Mouse (Mus musculus): Measurements from ENCODE around the gene Defb42. TPM values are rescaled to one million over a fixed set of nuclear protein-coding genes. Genes with fewer than 3 reads are reported as not detected.

Gene Defb42
- not detected in 2 replicates for polyA plus RNA-seq (2012)

- TF ChIP-seq GATA1 (IDR thresholded peaks at IDR 0.05; ENCODE audit: low read length) (no peak), TAL1 (IDR thresholded peaks at IDR 0.05; ENCODE audit: low read length) (no peak)
- H3K9me3 ChIP-seq (ENCODE audit: control insufficient read depth, low read length): no peaks in the 10 kb centered on the region
- H3K27me3 ChIP-seq (ENCODE audit: control insufficient read depth): peaks cover under 1% of the 10 kb centered on the region
- H3K4me3 ChIP-seq (replicated peaks): no peak within 1 kb of the TSS
- H3K36me3 ChIP-seq (ENCODE audit: control insufficient read depth): no peaks in the 10 kb centered on the region
- H3K4me1 ChIP-seq (ENCODE audit: control insufficient read depth): peaks cover 3% of the 10 kb centered on the region; the same call in 1 of the 2 replicates
These were observed at the start of gene Defb42 for GRCm38 (mm10) chr14:63046691-63047090. Defb42 (plus strand) TSS chr14:63046991.

GRCm38 (mm10) chr14:62997777-62998176 is 49.0 kb upstream of the Defb42 start, which contains the start of gene Defb47:
Defb47 (plus strand) TSS chr14:62998077.
- no peaks in the 10 kb centered on the region for H3K36me3 ChIP-seq (ENCODE audit: control insufficient read depth)
- no peak within 1 kb of the TSS for H3K4me3 ChIP-seq (replicated peaks)
- TF ChIP-seq GATA1 (IDR thresholded peaks at IDR 0.05; ENCODE audit: low read length) (no peak), TAL1 (IDR thresholded peaks at IDR 0.05; ENCODE audit: low read length) (no peak)
- H3K27me3 ChIP-seq (ENCODE audit: control insufficient read depth): no peaks in the 10 kb centered on the region
- no peaks in the 10 kb centered on the region for H3K4me1 ChIP-seq (ENCODE audit: control insufficient read depth)
- no peaks in the 10 kb centered on the region for H3K9me3 ChIP-seq (ENCODE audit: control insufficient read depth, low read length)

GRCm38 (mm10) chr14:62998977-62999376 is 47.8 kb upstream of the Defb42 start:
- Histone ChIP-seq H3K9me3 (ENCODE audit: control insufficient read depth, low read length) (no peaks in the 10 kb centered on the region), H3K27me3 (ENCODE audit: control insufficient read depth) (no peaks in the 10 kb centered on the region), H3K4me3 (replicated peaks) (no peak overlapping the region), H3K36me3 (ENCODE audit: control insufficient read depth) (no peaks in the 10 kb centered on the region), H3K4me1 (ENCODE audit: control insufficient read depth) (no peaks in the 10 kb centered on the region)
- TF ChIP-seq GATA1 (IDR thresholded peaks at IDR 0.05; ENCODE audit: low read length): no peak
- TF ChIP-seq TAL1 (IDR thresholded peaks at IDR 0.05; ENCODE audit: low read length): no peak

- Histone ChIP-seq H3K36me3 (ENCODE audit: control insufficient read depth) (no peaks in the 10 kb centered on the region), H3K4me1 (ENCODE audit: control insufficient read depth) (no peaks in the 10 kb centered on the region), H3K4me3 (replicated peaks) (no peak overlapping the region), H3K9me3 (ENCODE audit: control insufficient read depth, low read length) (no peaks in the 10 kb centered on the region), H3K27me3 (ENCODE audit: control insufficient read depth) (no peaks in the 10 kb centered on the region)
- TF ChIP-seq GATA1 (IDR thresholded peaks at IDR 0.05; ENCODE audit: low read length): no peak
- no peak for TF ChIP-seq TAL1 (IDR thresholded peaks at IDR 0.05; ENCODE audit: low read length)
These were observed 44.2 kb upstream of the Defb42 start for GRCm38 (mm10) chr14:63002588-63002987.

- H3K36me3 ChIP-seq (ENCODE audit: control insufficient read depth): no peaks in the 10 kb centered on the region
- no peaks in the 10 kb centered on the region for H3K4me1 ChIP-seq (ENCODE audit: control insufficient read depth)
- H3K4me3 ChIP-seq (replicated peaks): no peak within 1 kb of the TSS
- H3K27me3 ChIP-seq (ENCODE audit: control insufficient read depth): no peaks in the 10 kb centered on the region
- H3K9me3 ChIP-seq (ENCODE audit: control insufficient read depth, low read length): peaks cover 3% of the 10 kb centered on the region
- TF ChIP-seq GATA1 (IDR thresholded peaks at IDR 0.05; ENCODE audit: low read length): no peak
- no peak for TF ChIP-seq TAL1 (IDR thresholded peaks at IDR 0.05; ENCODE audit: low read length)
These were observed 35.3 kb upstream of the Defb42 start, which contains the start of gene Defb43 for GRCm38 (mm10) chr14:63011471-63011870. Defb43 (plus strand) TSS chr14:63011771.

GRCm38 (mm10) chr14:63013082-63013481 is 33.7 kb upstream of the Defb42 start:
- H3K36me3 ChIP-seq (ENCODE audit: control insufficient read depth): no peaks in the 10 kb centered on the region
- peaks cover 3% of the 10 kb centered on the region for H3K9me3 ChIP-seq (ENCODE audit: control insufficient read depth, low read length)
- TF ChIP-seq TAL1 (IDR thresholded peaks at IDR 0.05; ENCODE audit: low read length): no peak
- no peak for TF ChIP-seq GATA1 (IDR thresholded peaks at IDR 0.05; ENCODE audit: low read length)
- H3K4me1 ChIP-seq (ENCODE audit: control insufficient read depth): no peaks in the 10 kb centered on the region
- no peaks in the 10 kb centered on the region for H3K27me3 ChIP-seq (ENCODE audit: control insufficient read depth)
- H3K4me3 ChIP-seq (replicated peaks): no peak overlapping the region

- no peaks in the 10 kb centered on the region for H3K27me3 ChIP-seq (ENCODE audit: control insufficient read depth)
- peaks cover 3% of the 10 kb centered on the region for H3K9me3 ChIP-seq (ENCODE audit: control insufficient read depth, low read length)
- H3K4me3 ChIP-seq (replicated peaks): no peak overlapping the region
These were observed 32.1 kb upstream of the Defb42 start for GRCm38 (mm10) chr14:63014667-63015066.

GRCm38 (mm10) chr14:63020524-63021156 is 26.2 kb upstream of the Defb42 start:
- no peak for TF ChIP-seq GATA1 (IDR thresholded peaks at IDR 0.05; ENCODE audit: low read length)
- TF ChIP-seq TAL1 (IDR thresholded peaks at IDR 0.05; ENCODE audit: low read length): no peak
- H3K36me3 ChIP-seq (ENCODE audit: control insufficient read depth): no peaks in the 10 kb centered on the region
- no peak overlapping the region for H3K4me3 ChIP-seq (replicated peaks)
- no peaks in the 10 kb centered on the region for H3K4me1 ChIP-seq (ENCODE audit: control insufficient read depth)
- no peaks in the 10 kb centered on the region for H3K9me3 ChIP-seq (ENCODE audit: control insufficient read depth, low read length)
- H3K27me3 ChIP-seq (ENCODE audit: control insufficient read depth): no peaks in the 10 kb centered on the region

More at GRCm38 (mm10) chr14:63014667-63015066, 32.1 kb upstream of the Defb42 start:
- Histone ChIP-seq H3K4me1 (ENCODE audit: control insufficient read depth) (no peaks in the 10 kb centered on the region), H3K36me3 (ENCODE audit: control insufficient read depth) (no peaks in the 10 kb centered on the region)
- no peak for TF ChIP-seq TAL1 (IDR thresholded peaks at IDR 0.05; ENCODE audit: low read length)
- TF ChIP-seq GATA1 (IDR thresholded peaks at IDR 0.05; ENCODE audit: low read length): no peak

GRCm38 (mm10) chr14:63049910-63050370 is 3.1 kb downstream of the Defb42 start, which contains the start of gene Defb30:
Defb30 (minus strand) TSS chr14:63049960.
- TF ChIP-seq GATA1 (IDR thresholded peaks at IDR 0.05; ENCODE audit: low read length) (no peak), TAL1 (IDR thresholded peaks at IDR 0.05; ENCODE audit: low read length) (no peak)
- H3K27me3 ChIP-seq (ENCODE audit: control insufficient read depth): peaks cover 13% of the 10 kb centered on the region

More at GRCm38 (mm10) chr14:63049910-63050370, 3.1 kb downstream of the Defb42 start, which contains the start of gene Defb30:
- Histone ChIP-seq H3K4me3 (replicated peaks) (no peak within 1 kb of the TSS), H3K36me3 (ENCODE audit: control insufficient read depth) (no peaks in the 10 kb centered on the region), H3K9me3 (ENCODE audit: control insufficient read depth, low read length) (no peaks in the 10 kb centered on the region), H3K4me1 (ENCODE audit: control insufficient read depth) (peaks cover 3% of the 10 kb centered on the region; the same call in 1 of the 2 replicates)

Measured in erythroblast, embryonic 14.5 days (primary cell).